8 mouse cellular contexts compared by ENCODE assay signal in the genomic region with DNA sequence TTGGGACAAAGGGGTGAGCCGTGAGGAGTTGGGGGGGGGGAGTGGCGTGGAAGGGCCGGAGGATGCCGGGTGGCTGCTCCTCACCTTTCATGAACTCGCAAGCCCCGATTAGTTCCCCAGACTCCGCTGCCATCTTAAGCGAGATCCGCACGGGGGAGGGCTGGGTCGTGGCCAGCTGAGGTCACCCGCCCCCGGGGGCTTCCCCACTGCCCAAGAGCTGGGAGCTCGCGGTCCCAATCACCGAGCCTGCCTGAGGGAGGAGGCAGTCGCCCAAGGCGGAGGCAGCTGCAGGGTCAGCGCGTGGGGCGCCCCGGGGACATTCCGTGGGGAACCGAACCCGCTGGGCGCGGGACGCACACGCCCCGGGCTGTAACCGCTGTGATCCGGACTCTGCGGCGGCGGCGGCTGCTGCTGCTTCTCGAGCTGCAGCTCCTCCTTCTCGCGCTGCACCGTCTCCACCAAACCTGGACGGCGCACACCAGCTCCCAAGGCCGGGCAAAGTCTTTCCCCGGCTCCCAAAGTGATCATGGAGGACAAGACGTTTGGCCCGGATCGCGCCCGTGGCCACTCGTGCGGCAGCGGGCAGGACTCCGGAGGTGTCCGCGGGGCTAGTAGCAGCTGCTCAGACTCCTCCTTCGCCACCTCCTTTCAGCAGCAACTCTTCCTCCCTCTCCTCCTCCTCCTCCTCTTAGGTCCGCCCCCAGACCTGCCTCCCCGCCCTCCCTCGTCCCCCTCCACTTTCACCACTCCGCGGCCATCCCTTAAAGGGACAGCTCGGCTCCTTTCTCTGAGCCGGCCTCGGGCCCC. TPM values are rescaled to one million over a fixed set of nuclear protein-coding genes. Genes with fewer than 3 reads are reported as not detected.
A peak's percentile ranks its signal among the peaks of the same experiment; 100 is the strongest.
DNase-seq lines count a peak whose midpoint lies in the region; ATAC-seq and TF ChIP-seq lines count a peak whose summit lies in the region.

A gene (minus strand): TSS at position 680 of the 807 bp plus-strand sequence.

- H3K4me2 ChIP-seq in kidney, embryonic 16.5 days (replicated peaks; ENCODE audit: low read depth, low read length) = peak within 1 kb of the TSS; percentile 78
- H3K4me2 ChIP-seq in liver, embryonic 13.5 days = peak within 1 kb of the TSS; percentile 99
- peak within 1 kb of the TSS; percentile 89 for H3K4me2 ChIP-seq in neural tube, embryonic 11.5 days (ENCODE audit: low read depth)
- H3K4me2 ChIP-seq in stomach, embryonic 16.5 days (ENCODE audit: low read depth, low read length) = peak within 1 kb of the TSS; percentile 92

- peak within 1 kb of the TSS; percentile 71 for H3K4me3 ChIP-seq in embryonic fibroblast, embryonic 13.5 days (ENCODE audit: insufficient read depth, low read length)
- peak within 1 kb of the TSS; percentile 97 for H3K4me3 ChIP-seq in heart, embryonic 10.5 days
- H3K4me3 ChIP-seq in kidney, embryonic 16.5 days (ENCODE audit: low read length) = peak within 1 kb of the TSS; percentile 99
- peak within 1 kb of the TSS; percentile 96 for H3K4me3 ChIP-seq in liver, embryonic 13.5 days (replicated peaks)
- H3K4me3 ChIP-seq in neural tube, embryonic 11.5 days (ENCODE audit: low read depth, low read length) = peak within 1 kb of the TSS; percentile 72
- peak within 1 kb of the TSS; percentile 99 for H3K4me3 ChIP-seq in stomach, embryonic 16.5 days (replicated peaks; ENCODE audit: low read length)

- peak; percentile 81 for DNase-seq in CD4-positive, CD25-positive, alpha-beta regulatory T cell, adult 2 months (ENCODE audit: low read depth, low spot score)
- DNase-seq in brain, adult 2 months (ENCODE audit: low read depth, low spot score) = peak; percentile 87
- DNase-seq in heart, embryonic 10.5 days (ENCODE audit: low spot score) = peak; percentile 97
- peak; percentile 77 for DNase-seq in liver, embryonic 13.5 days
- DNase-seq in neural tube, embryonic 11.5 days (ENCODE audit: low spot score) = peak; percentile 94

- 0 out of 2 replicates have a peak, but pooled peaks cover 2% of the 10 kb centered on the region for H3K4me1 ChIP-seq in embryonic fibroblast, embryonic 13.5 days (ENCODE audit: control insufficient read depth, insufficient read depth, low read length)
- H3K4me1 ChIP-seq in heart, embryonic 10.5 days = peaks cover 18% of the 10 kb centered on the region
- peaks cover 23% of the 10 kb centered on the region for H3K4me1 ChIP-seq in kidney, embryonic 16.5 days (ENCODE audit: insufficient read depth, low read length)
- H3K4me1 ChIP-seq in liver, embryonic 13.5 days (replicated peaks) = peaks cover 25% of the 10 kb centered on the region
- peaks cover 13% of the 10 kb centered on the region for H3K4me1 ChIP-seq in neural tube, embryonic 11.5 days (ENCODE audit: control insufficient read depth, insufficient read depth, low read length)
- peaks cover 18% of the 10 kb centered on the region for H3K4me1 ChIP-seq in stomach, embryonic 16.5 days (ENCODE audit: control insufficient read depth, insufficient read depth, low read length)

- under 1% methylated on average over 64 of the region's 64 CpGs for WGBS in heart, embryonic 10.5 days
- WGBS in kidney, embryonic 16.5 days = under 1% methylated on average over 60 of the region's 64 CpGs
- under 1% methylated on average over 56 of the region's 64 CpGs for WGBS in liver, embryonic 13.5 days (ENCODE audit: insufficient replicate concordance)
- under 1% methylated on average over 60 of the region's 64 CpGs for WGBS in neural tube, embryonic 11.5 days
- under 1% methylated on average over 62 of the region's 64 CpGs for WGBS in stomach, embryonic 16.5 days

- TF ChIP-seq CTCF in embryonic fibroblast, embryonic 13.5 days (IDR thresholded peaks at IDR 0.05; ENCODE audit: borderline replicate concordance, insufficient read depth, low read length) = no peak

- peaks cover 16% of the 10 kb centered on the region for H3K36me3 ChIP-seq in heart, embryonic 10.5 days
- 0 out of 2 replicates have a peak, but pooled peaks cover 5% of the 10 kb centered on the region for H3K36me3 ChIP-seq in kidney, embryonic 16.5 days (ENCODE audit: insufficient read depth, low read length)
- 0 out of 2 replicates have a peak, but pooled peaks cover 5% of the 10 kb centered on the region for H3K36me3 ChIP-seq in liver, embryonic 13.5 days
- H3K36me3 ChIP-seq in neural tube, embryonic 11.5 days (ENCODE audit: control insufficient read depth, insufficient read depth, low read length) = no peaks in the 10 kb centered on the region
- no peaks in the 10 kb centered on the region for H3K36me3 ChIP-seq in stomach, embryonic 16.5 days (ENCODE audit: control insufficient read depth, insufficient read depth, low read length)

- H3K9me3 ChIP-seq in heart, embryonic 10.5 days = no peaks in the 10 kb centered on the region
- no peaks in the 10 kb centered on the region for H3K9me3 ChIP-seq in kidney, embryonic 16.5 days (ENCODE audit: low read length)
- no peaks in the 10 kb centered on the region for H3K9me3 ChIP-seq in liver, embryonic 13.5 days (replicated peaks)
- no peaks in the 10 kb centered on the region for H3K9me3 ChIP-seq in neural tube, embryonic 11.5 days (ENCODE audit: control insufficient read depth, low read length)
- no peaks in the 10 kb centered on the region for H3K9me3 ChIP-seq in stomach, embryonic 16.5 days (replicated peaks; ENCODE audit: control insufficient read depth, low read length)

- no peaks in the 10 kb centered on the region for H3K27me3 ChIP-seq in heart, embryonic 10.5 days (ENCODE audit: insufficient read depth, poor library complexity, severe bottlenecking)
- H3K27me3 ChIP-seq in kidney, embryonic 16.5 days (ENCODE audit: insufficient read depth, low read length) = no peaks in the 10 kb centered on the region
- H3K27me3 ChIP-seq in liver, embryonic 13.5 days = no peaks in the 10 kb centered on the region
- no peaks in the 10 kb centered on the region for H3K27me3 ChIP-seq in neural tube, embryonic 11.5 days (ENCODE audit: control insufficient read depth, insufficient read depth, low read length)
- no peaks in the 10 kb centered on the region for H3K27me3 ChIP-seq in stomach, embryonic 16.5 days (ENCODE audit: control insufficient read depth, insufficient read depth, low read length)

- peak; percentile 93 for TF ChIP-seq POLR2A in embryonic fibroblast, embryonic 13.5 days (IDR thresholded peaks at IDR 0.05; ENCODE audit: low read depth, low read length)

- H3K9ac ChIP-seq in kidney, embryonic 16.5 days (replicated peaks; ENCODE audit: low read length) = peak within 1 kb of the TSS; percentile 94
- peak within 1 kb of the TSS; percentile 91 for H3K9ac ChIP-seq in liver, embryonic 13.5 days
- peak within 1 kb of the TSS; percentile 82 for H3K9ac ChIP-seq in neural tube, embryonic 11.5 days (ENCODE audit: low read length)
- peak within 1 kb of the TSS; percentile 90 for H3K9ac ChIP-seq in stomach, embryonic 16.5 days (ENCODE audit: low read length)

- peak; percentile 94 for ATAC-seq in kidney, embryonic 16.5 days (ENCODE audit: low FRiP score, low TSS enrichment)
- ATAC-seq in liver, embryonic 13.5 days (ENCODE audit: low read depth) = peak; percentile 91
- peak; percentile 90 for ATAC-seq in neural tube, embryonic 11.5 days (ENCODE audit: insufficient read depth, low FRiP score, low TSS enrichment)
- ATAC-seq in stomach, embryonic 16.5 days (ENCODE audit: insufficient read depth, low FRiP score) = peak; percentile 93

- H3K27ac ChIP-seq in embryonic fibroblast, embryonic 13.5 days (ENCODE audit: insufficient read depth, low read length) = peak within 1 kb of the TSS; percentile 66
- peak within 1 kb of the TSS; percentile 93 for H3K27ac ChIP-seq in heart, embryonic 10.5 days
- peak within 1 kb of the TSS; percentile 83 for H3K27ac ChIP-seq in kidney, embryonic 16.5 days (ENCODE audit: low read length)
- peak within 1 kb of the TSS; percentile 90 for H3K27ac ChIP-seq in liver, embryonic 13.5 days
- peak within 1 kb of the TSS; percentile 79 for H3K27ac ChIP-seq in neural tube, embryonic 11.5 days (ENCODE audit: low read depth, low read length)
- peak within 1 kb of the TSS; percentile 97 for H3K27ac ChIP-seq in stomach, embryonic 16.5 days (ENCODE audit: low read length)

RNA-seq across cellular contexts. Expression of the gene that starts here (rescaled TPM):
- 2.5 and 2.6 TPM in 2 replicates for polyA plus RNA-seq in embryonic fibroblast, embryonic 13.5 days (2011; ENCODE audit: insufficient read length, low read depth, missing spikeins)
- 7.4 and 8.6 TPM in 2 replicates for polyA plus RNA-seq in heart, embryonic 10.5 days (2016; fragmentation: Nextera tagmentation; extraction: Ambion mirVana)
- polyA plus RNA-seq in kidney, embryonic 16.5 days (2015; fragmentation: Nextera tagmentation; extraction: Ambion mirVana) = 13.9 and 14.3 TPM in 2 replicates
- 2.1 and 2.5 TPM in 2 replicates for polyA plus RNA-seq in liver, embryonic 13.5 days (2015; fragmentation: Nextera tagmentation; extraction: Ambion mirVana)
- 18.2 and 19.7 TPM in 2 replicates for polyA plus RNA-seq in neural tube, embryonic 11.5 days (2014; fragmentation: Nextera tagmentation; extraction: Ambion mirVana)
- 8.7 and 9.2 TPM in 2 replicates for polyA plus RNA-seq in stomach, embryonic 16.5 days (2015; fragmentation: Nextera tagmentation; extraction: Ambion mirVana)

Comparison
In these comparisons a context has a peak if more than half of its experiments do, and no peak if none do; other contexts are left out.
1. Peak in every context shown above with its lines: DNase-seq, ATAC-seq, H3K4me3 ChIP-seq and H3K27ac ChIP-seq.